Mouse (Mus musculus) retina, postnatal 7 days (tissue): ENCODE results near the gene Gm17087.

ENCODE experiments used
- DNase-seq: peaks from one replicate; pipeline ENCODE4 v3.0.0-alpha.2; 2012; ENCODE audit warnings: low read depth, low spot score

Gm17087 gene

DNA sequence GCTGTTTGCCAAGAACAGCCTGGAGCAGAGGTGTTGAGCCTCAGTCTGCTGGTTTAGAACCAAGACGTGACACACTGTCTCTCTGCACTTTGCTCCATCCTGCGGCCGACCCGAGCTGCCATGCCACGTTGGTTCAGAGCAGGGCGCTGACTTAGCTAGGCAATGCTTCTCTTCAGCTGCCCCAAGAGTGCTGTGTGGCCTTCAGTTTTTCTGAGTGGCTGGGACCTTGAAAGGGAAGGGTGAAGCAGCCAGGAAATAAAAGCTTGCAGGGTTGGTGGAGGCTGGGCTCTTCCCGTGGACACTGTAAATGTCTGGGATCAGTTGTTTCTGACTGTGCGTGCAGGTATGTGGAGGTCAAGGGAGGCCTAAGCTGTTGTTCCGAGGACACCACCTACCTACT is 20.4 kb downstream of the Gm17087 start:
- DNase-seq, result no peak

DNA sequence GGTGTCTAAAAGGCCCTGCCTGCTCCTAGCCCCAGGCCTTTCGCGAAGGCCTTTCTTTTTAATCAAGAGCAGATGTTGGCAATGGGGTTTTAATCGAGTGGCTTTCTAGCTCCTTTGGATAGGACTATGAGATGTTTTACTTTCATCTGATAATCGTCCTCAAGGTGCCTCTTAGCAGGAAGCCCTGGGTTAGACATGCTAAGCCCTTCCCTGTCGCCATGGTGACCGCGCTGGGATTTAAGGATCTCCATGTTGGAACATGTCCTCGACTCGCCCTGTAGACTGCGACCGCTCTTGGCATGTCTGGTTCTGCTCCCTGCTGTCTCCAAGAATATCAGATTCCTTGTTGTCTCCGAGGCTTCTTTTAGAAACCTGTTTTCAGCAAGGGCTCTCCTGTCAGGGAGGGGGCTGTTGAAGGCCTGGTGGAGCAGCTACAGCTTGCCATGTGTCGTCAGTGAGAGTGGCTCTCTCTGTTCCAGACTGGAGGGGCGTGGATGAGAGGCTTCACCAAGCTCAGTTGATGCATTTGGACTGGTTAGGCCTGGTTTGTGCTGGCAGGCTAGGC is 24.7 kb downstream of the Gm17087 start:
- DNase-seq, result no peak

DNA sequence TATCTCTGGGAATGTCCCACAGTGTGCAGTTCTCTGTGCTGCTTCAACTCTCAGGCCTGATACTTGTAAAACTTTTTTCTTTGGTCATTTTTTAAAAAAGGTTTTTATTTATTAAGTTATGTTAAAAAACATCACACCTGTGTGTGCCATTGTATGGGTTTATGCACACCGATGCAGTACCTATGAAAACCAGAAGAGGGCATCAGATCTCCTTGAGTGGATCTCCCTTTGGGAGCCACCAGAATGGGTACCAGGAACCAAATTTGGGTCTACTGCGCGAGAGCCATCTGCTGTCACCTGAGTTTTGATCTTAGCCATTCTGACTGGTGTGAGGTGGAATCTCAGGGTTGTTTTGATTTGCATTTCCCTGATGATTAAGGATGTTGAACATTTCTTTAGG is 28.6 kb downstream of the Gm17087 start:
- DNase-seq, result no peak

DNA sequence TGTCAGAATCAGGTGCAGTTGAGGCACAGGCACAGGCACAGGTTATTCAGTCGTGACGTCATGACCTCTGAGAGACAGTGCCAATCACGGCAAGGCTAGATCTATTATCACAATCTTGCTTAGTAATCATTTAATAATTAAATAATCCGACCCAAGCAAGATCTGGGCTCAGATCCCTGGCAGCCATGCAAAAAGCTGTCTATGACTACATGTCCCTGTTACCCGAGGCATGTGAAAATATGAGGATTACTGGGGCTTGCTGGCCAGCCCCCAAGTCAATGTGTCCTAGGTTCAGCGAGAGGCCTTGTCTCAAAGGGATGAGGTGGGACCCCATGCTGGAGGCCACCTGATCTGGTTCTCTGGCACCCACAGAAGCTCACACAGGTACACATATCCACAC is 30.2 kb downstream of the Gm17087 start:
- DNase-seq, result no peak

DNA sequence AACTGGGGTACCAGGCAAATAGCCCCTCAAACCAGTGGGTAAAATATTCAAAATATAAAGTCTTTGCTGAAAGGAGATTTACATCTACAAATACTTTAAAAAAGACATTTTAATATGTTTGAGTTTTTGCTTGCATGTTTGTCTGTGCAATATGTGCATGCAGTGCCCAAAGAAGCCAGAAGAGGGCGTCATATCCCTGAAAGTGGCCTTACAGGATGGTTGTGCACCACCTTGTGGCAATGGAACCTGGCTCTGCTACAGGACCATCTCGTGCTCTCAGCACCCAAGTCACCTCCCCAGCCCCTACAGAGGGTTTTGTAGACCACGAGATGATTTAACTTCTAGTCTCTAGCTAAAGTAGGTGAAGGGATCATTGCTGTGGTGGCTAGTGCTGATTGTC is 32.9 kb downstream of the Gm17087 start:
- no peak for DNase-seq

DNA sequence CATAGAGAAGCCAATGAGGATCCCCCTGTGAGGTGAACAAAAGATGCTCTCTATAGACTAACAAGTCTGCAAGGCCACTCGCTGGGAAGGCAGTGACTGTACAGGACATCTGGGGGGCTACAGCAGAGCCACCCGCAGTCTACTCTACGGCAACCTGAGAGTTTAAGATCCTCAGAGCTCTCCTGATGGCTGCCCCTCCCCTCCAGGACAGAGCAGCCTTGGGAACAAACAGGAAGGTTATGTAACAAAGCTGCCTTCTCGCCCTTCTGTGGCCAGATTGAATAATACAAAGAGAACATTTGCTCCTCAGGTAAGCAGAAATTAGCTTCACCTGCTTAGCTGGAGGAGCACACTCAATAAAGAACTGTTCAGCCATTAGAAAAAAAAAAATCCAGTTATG is 34.1 kb downstream of the Gm17087 start:
- no peak for DNase-seq

DNA sequence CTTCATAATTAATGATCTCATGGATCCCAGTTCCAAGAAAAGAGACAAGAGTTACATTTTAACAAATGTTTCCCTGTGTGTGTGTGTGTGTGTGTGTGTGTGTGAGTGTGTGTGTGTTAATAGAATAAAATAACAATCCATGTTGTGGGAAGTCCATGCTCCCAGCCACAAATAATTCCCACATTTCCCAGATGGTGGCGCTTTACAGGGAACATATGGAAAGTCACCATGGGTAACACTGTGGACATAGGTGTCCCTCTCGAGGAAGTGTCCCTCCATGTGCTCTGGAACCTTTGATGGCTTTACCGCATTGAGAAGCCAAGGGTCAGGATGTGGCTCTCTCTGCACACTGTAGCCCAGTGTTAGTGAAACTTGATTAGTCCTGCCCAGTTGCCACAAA is 38.1 kb downstream of the Gm17087 start:
- no peak for DNase-seq

DNA sequence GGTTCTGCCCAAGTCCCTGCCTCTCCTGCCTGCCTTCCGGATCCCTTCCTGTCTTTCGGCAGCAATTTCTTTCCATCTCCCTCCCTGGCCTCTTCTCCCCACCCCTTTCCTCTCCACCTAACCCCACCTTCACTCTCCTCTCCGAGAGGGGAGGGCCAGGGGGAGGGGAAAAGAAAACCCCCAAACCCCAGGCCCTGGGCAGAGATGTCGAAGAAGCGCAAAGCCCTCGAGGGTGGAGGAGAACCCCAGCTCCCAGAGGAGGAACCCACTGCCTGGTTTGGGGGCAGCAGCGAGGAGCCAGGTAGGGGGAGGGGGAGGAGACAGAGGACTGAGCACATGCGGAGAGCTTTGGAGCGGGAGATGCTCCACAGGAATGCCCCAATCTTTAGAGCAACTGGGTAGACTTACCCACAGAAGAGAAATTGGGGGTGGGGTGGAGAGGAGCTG is 39.9 kb downstream of the Gm17087 start:
- no peak for DNase-seq

DNA sequence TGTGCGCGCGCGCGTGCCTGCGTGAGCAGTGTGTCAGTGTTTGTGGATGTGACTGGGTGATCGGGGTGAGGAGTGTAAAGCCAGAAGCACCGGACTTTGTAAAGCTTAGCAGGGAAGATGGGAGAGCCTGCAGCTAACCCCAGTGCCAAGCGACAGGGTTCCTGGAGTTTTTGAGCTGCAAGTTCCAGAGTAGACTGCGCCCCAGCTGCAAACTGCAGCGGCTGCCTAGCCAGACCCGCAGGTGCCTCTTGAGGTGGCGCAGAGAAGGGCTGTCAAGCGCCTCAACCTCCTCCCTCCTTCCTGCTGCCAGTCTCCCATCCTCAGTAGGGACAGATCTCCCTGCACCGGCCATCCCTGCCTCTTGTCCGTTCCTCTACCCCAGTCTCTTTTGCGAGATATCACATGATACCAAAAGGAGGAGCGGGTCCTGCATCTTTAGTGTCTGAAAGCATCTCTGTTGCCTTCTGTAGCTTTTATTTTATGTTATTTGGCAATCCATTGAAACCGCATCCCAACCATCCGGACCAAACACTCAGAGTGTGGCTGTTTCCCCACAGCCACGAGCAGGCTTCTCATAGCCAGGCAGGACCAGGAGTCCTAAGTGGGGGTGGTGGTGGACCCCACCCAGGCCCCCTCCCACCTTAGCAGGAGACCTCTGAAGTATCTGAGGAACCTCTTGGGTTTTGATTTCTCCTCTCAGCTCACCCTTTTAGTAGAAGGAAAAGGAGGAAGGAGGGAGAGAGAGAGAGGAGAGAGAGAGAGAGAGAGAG is 40.6 kb downstream of the Gm17087 start:
- DNase-seq, result no peak

DNA sequence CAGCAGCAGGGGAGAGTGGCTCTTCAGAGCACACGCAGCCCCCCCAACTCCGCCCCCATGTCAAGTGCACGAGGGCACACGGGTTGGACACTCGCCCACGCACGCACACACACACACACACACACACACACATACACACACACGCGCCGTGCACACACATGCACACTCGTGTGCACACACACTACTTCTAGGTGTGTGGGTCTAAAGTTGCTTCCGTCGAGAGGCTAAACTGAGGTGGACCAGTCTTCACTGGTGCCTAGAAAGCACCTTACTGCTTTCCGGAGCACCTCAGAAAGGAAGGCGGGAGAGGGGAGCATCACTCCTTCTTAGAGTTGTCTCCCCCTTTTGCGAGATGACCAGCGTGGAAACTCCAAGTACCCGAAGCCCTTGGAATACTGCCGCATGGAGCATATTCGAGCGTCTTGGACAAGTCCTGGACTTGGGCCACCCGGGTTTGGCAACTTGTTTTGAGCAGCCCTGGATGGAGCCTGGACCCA is 41.5 kb downstream of the Gm17087 start, which contains the start of gene Pde10a:
Pde10a (plus strand) TSS at position 148 of the 497 bp plus-strand sequence.
- no peak for DNase-seq

DNA sequence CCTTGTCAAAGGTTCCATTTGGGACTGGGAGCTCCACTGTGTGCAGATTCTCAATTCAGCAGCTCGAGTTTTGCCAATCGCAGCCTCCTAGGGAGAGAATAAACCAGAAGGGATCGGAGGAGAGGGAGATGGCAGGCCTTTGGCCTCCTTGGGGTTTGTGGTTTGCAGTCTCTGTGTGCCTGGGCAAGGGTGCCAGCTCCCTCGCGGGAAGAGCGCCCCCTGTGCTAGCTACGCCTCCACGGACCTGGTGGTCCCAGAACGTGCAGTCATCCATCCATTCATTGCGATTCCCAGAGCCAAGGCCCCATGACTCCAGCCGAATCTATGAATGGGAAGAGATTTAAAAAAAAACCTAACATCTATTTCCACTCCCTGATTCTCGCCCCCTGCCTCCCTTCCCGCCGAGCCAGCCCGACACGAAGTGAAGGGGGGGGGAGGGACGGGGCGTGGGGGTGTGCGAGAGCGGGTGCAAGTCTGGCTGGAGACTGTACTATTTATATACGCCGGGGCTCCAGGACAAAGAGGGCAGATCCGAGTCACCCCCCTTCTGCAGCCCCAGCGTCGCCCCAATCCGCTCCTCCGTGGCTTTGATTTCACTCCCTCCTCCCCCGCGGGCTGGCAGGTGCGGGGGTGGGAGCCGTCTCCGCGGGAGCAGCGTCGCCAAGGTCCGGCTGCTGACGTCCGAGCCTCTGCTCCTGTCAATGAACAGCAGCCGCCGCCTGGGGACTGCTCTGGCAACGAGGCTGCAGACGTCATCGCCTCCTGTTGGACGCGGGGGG is 42.2 kb downstream of the Gm17087 start:
- DNase-seq, result peak; percentile 81

DNA sequence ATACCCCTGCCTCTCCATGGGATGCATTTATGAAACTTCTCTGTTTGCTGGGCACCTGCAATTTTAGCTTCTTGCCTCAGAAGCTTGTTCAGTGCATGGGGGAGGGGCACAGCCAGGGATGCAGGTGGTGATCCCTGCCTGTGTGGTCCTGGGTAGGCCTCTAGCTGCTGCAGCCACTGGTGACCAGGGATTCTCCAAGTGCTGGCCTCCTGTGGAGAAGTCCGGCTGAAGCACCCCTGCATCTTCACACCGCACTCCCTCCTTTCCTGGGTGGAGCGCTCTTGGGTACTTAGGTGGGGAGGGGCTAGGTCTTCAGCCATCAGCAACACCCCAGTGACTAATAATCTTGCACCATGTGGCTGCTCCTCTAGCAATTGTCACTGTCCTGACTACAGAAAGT is 42.8 kb downstream of the Gm17087 start:
- no peak for DNase-seq

DNA sequence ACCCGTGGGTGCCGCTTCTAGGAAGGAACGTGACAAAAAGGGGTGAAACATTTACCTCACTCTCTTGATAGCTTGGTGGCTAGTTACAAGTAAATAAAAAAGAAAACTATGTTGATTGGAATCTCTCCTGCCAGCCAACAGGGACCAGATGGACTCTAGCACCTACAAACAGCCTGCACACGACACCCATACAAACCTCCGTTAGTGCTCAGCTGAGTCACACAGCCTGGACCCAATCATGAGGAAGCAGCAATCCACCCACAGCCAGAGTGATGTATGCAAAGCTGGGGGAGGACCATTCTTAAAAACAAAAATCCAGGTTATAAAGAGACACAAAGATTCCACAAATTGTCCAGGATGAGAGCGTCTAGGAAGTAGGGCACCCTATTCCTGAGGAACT is 50.7 kb downstream of the Gm17087 start:
- no peak for DNase-seq
